Mouse (Mus musculus): ENCODE data around the gene Ccdc103. TPM values are rescaled to one million over a fixed set of nuclear protein-coding genes. Genes with fewer than 3 reads are reported as not detected.

Gene Ccdc103
- polyA plus RNA-seq, 1 experiment = not detected

GRCm38 (mm10) chr11:102896641-102897040 is 15.6 kb downstream of the Ccdc103 start:
- Histone ChIP-seq H3K4me3 (replicated peaks; ENCODE audit: control insufficient read depth, low read depth, low read length) (no peak overlapping the region), H3K4me1 (ENCODE audit: control insufficient read depth, insufficient read depth, low read length) (peaks cover 4% of the 10 kb centered on the region), H3K27ac (ENCODE audit: control insufficient read depth, insufficient read depth, low read depth, low read length, poor library complexity) (no peak overlapping the region)
- 86% methylated on average over 20 of the region's 20 CpGs for WGBS
- TF ChIP-seq POLR2A (IDR thresholded peaks at IDR 0.05; ENCODE audit: borderline replicate concordance, control insufficient read depth, low read depth, low read length) (no peak), CTCF (IDR thresholded peaks at IDR 0.05; ENCODE audit: control insufficient read depth, insufficient read depth, low read length) (no peak)

GRCm38 (mm10) chr11:102898408-102898807 is 17.4 kb downstream of the Ccdc103 start:
- 84% methylated on average over 9 of the region's 9 CpGs for WGBS
- H3K4me3 ChIP-seq (replicated peaks; ENCODE audit: control insufficient read depth, low read depth, low read length) = no peak overlapping the region
- TF ChIP-seq POLR2A (IDR thresholded peaks at IDR 0.05; ENCODE audit: borderline replicate concordance, control insufficient read depth, low read depth, low read length) (no peak), CTCF (IDR thresholded peaks at IDR 0.05; ENCODE audit: control insufficient read depth, insufficient read depth, low read length) (no peak)
- H3K27ac ChIP-seq (ENCODE audit: control insufficient read depth, insufficient read depth, low read depth, low read length, poor library complexity) = no peak overlapping the region
- H3K4me1 ChIP-seq (ENCODE audit: control insufficient read depth, insufficient read depth, low read length) = peaks cover 2% of the 10 kb centered on the region

GRCm38 (mm10) chr11:102900763-102901162 is 19.8 kb downstream of the Ccdc103 start, which contains the start of gene Gfap:
Gene Gfap (minus strand): TSS chr11:102900912.
- no peak within 1 kb of the TSS for H3K27ac ChIP-seq (ENCODE audit: control insufficient read depth, insufficient read depth, low read depth, low read length, poor library complexity)
- H3K4me3 ChIP-seq (replicated peaks; ENCODE audit: control insufficient read depth, low read depth, low read length) = no peak within 1 kb of the TSS
- WGBS = 10% methylated on average over 7 of the region's 7 CpGs
- TF ChIP-seq CTCF (IDR thresholded peaks at IDR 0.05; ENCODE audit: control insufficient read depth, insufficient read depth, low read length) (peak; percentile 89), POLR2A (IDR thresholded peaks at IDR 0.05; ENCODE audit: borderline replicate concordance, control insufficient read depth, low read depth, low read length) (no peak)
- no peaks in the 10 kb centered on the region; the same call in 1 of the 2 replicates for H3K4me1 ChIP-seq (ENCODE audit: control insufficient read depth, insufficient read depth, low read length)

GRCm38 (mm10) chr11:102901199-102901598 is 20.2 kb downstream of the Ccdc103 start:
- TF ChIP-seq POLR2A (IDR thresholded peaks at IDR 0.05; ENCODE audit: borderline replicate concordance, control insufficient read depth, low read depth, low read length) (no peak), CTCF (IDR thresholded peaks at IDR 0.05; ENCODE audit: control insufficient read depth, insufficient read depth, low read length) (no peak)
- Histone ChIP-seq H3K27ac (ENCODE audit: control insufficient read depth, insufficient read depth, low read depth, low read length, poor library complexity) (no peak overlapping the region), H3K4me1 (ENCODE audit: control insufficient read depth, insufficient read depth, low read length) (no peaks in the 10 kb centered on the region), H3K4me3 (replicated peaks; ENCODE audit: control insufficient read depth, low read depth, low read length) (no peak overlapping the region)
- WGBS = 51% methylated on average over 4 of the region's 4 CpGs

DNA sequence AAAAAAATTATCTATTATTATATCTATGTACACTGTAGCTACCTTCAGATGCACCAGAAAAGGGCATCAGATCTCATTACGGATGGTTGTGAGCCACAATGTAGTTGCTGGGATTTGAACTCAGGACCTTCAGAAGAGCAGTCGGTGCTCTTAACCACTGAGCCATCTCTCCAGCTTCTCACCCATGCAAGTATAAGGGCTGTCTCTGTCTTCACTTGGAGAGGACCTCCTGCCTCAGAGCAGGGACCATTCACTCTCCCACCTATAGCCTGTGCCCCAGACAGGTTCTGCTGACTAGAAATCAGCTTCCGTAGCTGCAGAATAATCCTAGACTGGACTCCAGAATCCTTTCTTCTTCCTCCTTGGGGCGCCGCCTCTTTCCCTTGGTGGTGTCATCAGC is 21.1 kb downstream of the Ccdc103 start:
- no peaks in the 10 kb centered on the region for H3K4me1 ChIP-seq (ENCODE audit: control insufficient read depth, insufficient read depth, low read length)
- 84% methylated on average over 5 of the region's 5 CpGs for WGBS
- H3K27ac ChIP-seq (ENCODE audit: control insufficient read depth, insufficient read depth, low read depth, low read length, poor library complexity) = no peak overlapping the region
- TF ChIP-seq CTCF (IDR thresholded peaks at IDR 0.05; ENCODE audit: control insufficient read depth, insufficient read depth, low read length) (no peak), POLR2A (IDR thresholded peaks at IDR 0.05; ENCODE audit: borderline replicate concordance, control insufficient read depth, low read depth, low read length) (no peak)
- no peak overlapping the region for H3K4me3 ChIP-seq (replicated peaks; ENCODE audit: control insufficient read depth, low read depth, low read length)

DNA sequence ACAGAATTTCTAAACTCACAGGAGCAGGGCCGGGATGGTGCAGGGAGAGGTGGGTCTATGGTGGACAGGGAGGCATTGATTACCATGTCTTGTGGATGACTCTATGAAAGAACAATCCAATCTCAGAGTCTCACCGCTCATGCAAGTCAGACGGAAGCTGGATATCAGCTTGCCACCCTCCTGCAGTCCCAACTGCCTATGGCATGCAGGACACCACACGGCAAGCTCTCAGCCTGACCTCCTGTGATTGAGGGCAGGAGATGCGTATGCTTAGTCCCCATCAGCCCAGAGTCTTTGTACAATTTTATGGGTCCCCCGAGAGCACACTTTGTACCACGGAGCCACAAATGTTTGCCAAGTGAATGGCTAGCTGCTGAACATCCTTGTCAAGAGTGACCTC is 22.6 kb downstream of the Ccdc103 start:
- WGBS = 88% methylated on average over 7 of the region's 7 CpGs
- no peaks in the 10 kb centered on the region for H3K4me1 ChIP-seq (ENCODE audit: control insufficient read depth, insufficient read depth, low read length)
- no peak overlapping the region for H3K27ac ChIP-seq (ENCODE audit: control insufficient read depth, insufficient read depth, low read depth, low read length, poor library complexity)
- no peak overlapping the region for H3K4me3 ChIP-seq (replicated peaks; ENCODE audit: control insufficient read depth, low read depth, low read length)
- no peak for TF ChIP-seq CTCF (IDR thresholded peaks at IDR 0.05; ENCODE audit: control insufficient read depth, insufficient read depth, low read length)
- TF ChIP-seq POLR2A (IDR thresholded peaks at IDR 0.05; ENCODE audit: borderline replicate concordance, control insufficient read depth, low read depth, low read length) = no peak

DNA sequence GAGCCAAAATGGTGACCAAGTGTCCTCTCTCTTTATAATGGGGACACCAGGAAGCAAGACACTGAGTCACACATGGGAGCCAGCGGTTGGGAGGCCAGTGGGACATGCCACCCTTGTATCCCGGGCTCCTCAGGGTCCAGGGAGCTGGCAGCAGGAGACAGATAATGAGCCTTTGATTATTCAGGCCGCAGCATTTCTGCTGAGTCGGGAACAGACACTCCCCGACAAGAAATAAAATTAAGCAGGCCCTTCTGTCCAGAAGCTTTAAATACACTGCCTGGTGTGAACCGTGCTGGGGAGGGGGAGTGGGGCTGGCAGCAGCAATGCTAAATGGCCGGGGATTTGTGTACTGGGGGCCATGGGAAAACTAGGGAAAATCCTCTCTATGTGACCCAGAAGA is 30.4 kb downstream of the Ccdc103 start:
- 91% methylated on average over 7 of the region's 7 CpGs for WGBS
- H3K27ac ChIP-seq (ENCODE audit: control insufficient read depth, insufficient read depth, low read depth, low read length, poor library complexity) = no peak overlapping the region
- H3K4me3 ChIP-seq (replicated peaks; ENCODE audit: control insufficient read depth, low read depth, low read length) = no peak overlapping the region
- TF ChIP-seq POLR2A (IDR thresholded peaks at IDR 0.05; ENCODE audit: borderline replicate concordance, control insufficient read depth, low read depth, low read length) (no peak), CTCF (IDR thresholded peaks at IDR 0.05; ENCODE audit: control insufficient read depth, insufficient read depth, low read length) (no peak)
- H3K4me1 ChIP-seq (ENCODE audit: control insufficient read depth, insufficient read depth, low read length) = no peaks in the 10 kb centered on the region

DNA sequence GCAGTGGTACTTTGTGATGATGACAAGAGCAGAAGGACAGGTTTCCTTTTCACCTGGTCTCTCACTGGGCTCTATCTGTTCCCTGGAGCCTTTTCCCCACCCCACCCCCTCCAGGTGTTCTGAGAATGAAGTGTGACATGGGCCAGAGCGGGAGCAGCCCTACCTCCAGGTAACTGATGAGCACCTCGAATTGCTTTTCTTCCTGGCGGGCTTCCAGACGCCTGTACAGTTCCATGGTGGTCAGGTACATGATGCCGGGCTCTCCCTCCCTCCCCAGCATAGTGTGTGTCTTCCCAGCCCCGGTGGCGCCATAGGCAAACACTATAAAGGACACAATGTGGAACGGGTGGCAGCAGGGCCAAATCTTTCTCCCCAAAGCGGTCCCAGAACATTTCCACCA is 34.4 kb downstream of the Ccdc103 start:
- TF ChIP-seq POLR2A (IDR thresholded peaks at IDR 0.05; ENCODE audit: borderline replicate concordance, control insufficient read depth, low read depth, low read length) (no peak), CTCF (IDR thresholded peaks at IDR 0.05; ENCODE audit: control insufficient read depth, insufficient read depth, low read length) (no peak)

GRCm38 (mm10) chr11:102918077-102918476 is 37.1 kb downstream of the Ccdc103 start:
- 60% methylated on average over 4 of the region's 4 CpGs for WGBS
- H3K4me1 ChIP-seq (ENCODE audit: control insufficient read depth, insufficient read depth, low read length) = no peaks in the 10 kb centered on the region
- TF ChIP-seq CTCF (IDR thresholded peaks at IDR 0.05; ENCODE audit: control insufficient read depth, insufficient read depth, low read length) = no peak
- no peak for TF ChIP-seq POLR2A (IDR thresholded peaks at IDR 0.05; ENCODE audit: borderline replicate concordance, control insufficient read depth, low read depth, low read length)
- H3K27ac ChIP-seq (ENCODE audit: control insufficient read depth, insufficient read depth, low read depth, low read length, poor library complexity) = no peak overlapping the region
- no peak overlapping the region for H3K4me3 ChIP-seq (replicated peaks; ENCODE audit: control insufficient read depth, low read depth, low read length)

More for the DNA sequence above, 34.4 kb downstream of the Ccdc103 start:
- WGBS = 91% methylated on average over 9 of the region's 9 CpGs
- Histone ChIP-seq H3K4me3 (replicated peaks; ENCODE audit: control insufficient read depth, low read depth, low read length) (no peak overlapping the region), H3K4me1 (ENCODE audit: control insufficient read depth, insufficient read depth, low read length) (no peaks in the 10 kb centered on the region), H3K27ac (ENCODE audit: control insufficient read depth, insufficient read depth, low read depth, low read length, poor library complexity) (no peak overlapping the region)

Data from bone marrow, adult 2 months (tissue).